Mouse (Mus musculus) olfactory bulb, adult 2 months (tissue): ENCODE measurements at regions not wholly inside any gene's neighbourhood (a gene's known extent, or its start where the extent isn't known, plus 50 kb on each side); places are given as distances from the start of the nearest gene placed in this dataset.

Experiments used
- CTCF ChIP-seq: fragments of 200-500 bp; IDR thresholded peaks from 2 replicates; pipeline ENCODE4 v1.5.1; 2012; ENCODE audit warnings: low read depth, mild to moderate bottlenecking, low read length, moderate library complexity; ENCODE audit not compliant: insufficient read depth
- POLR2A ChIP-seq: fragments of 200-500 bp; IDR thresholded peaks from 2 replicates; pipeline ENCODE4 v1.6.1; 2012; ENCODE audit warnings: mild to moderate bottlenecking, low read depth, low read length, moderate library complexity; ENCODE audit not compliant: insufficient read depth

DNA sequence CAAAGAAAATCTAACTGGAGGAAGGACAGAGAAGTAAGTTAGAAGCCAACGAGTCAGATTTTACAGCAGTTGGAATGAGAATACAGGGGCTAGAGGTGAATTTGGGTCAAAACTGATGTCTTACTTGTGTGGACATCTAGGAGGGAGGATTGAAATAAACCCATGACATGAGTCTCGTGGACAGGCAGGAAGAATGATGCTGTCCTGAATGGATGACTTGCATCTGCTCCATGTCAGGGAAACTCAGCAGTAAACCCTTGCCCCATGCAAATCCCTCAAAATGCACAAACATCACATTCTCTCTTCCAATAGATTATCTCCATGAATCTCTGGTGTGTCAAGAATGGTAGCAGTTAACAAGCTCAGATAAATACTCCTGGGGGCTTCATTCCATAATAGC lies 729.1 kb downstream of the Dhx35 start:
- no peak for TF ChIP-seq CTCF
- TF ChIP-seq POLR2A = no peak
